Mouse (Mus musculus): Measurements from ENCODE around the gene Scrg1.
"Not testable (repeated sequence)": the region's sequence is repeated elsewhere in the genome, so short reads cannot be mapped to it uniquely, and the experiment has no call there.

Gene Scrg1

GRCm38 (mm10) chr8:57453361-57453760 lies 2.4 kb upstream of the Scrg1 start:
- ATAC-seq (ENCODE audit: low TSS enrichment), result no peak

- ATAC-seq (ENCODE audit: low TSS enrichment), result peak; percentile 94
Measured at GRCm38 (mm10) chr8:57457152-57457551, 1.4 kb downstream of the Scrg1 start.

GRCm38 (mm10) chr8:57457942-57458341 lies 2.2 kb downstream of the Scrg1 start:
- no peak for ATAC-seq (ENCODE audit: low TSS enrichment)

GRCm38 (mm10) chr8:57462839-57463238 lies 7.1 kb downstream of the Scrg1 start:
- no peak for ATAC-seq (ENCODE audit: low TSS enrichment)

- no peak for ATAC-seq (ENCODE audit: low TSS enrichment)
Measured at GRCm38 (mm10) chr8:57463757-57464156, 8.0 kb downstream of the Scrg1 start.

- ATAC-seq (ENCODE audit: low TSS enrichment), result no peak
Measured at GRCm38 (mm10) chr8:57468624-57469023, 12.9 kb downstream of the Scrg1 start.

- ATAC-seq (ENCODE audit: low TSS enrichment), result no peak
Measured at GRCm38 (mm10) chr8:57470863-57471262, 15.1 kb downstream of the Scrg1 start.

GRCm38 (mm10) chr8:57473751-57474150 lies 18.0 kb downstream of the Scrg1 start:
- no peak for ATAC-seq (ENCODE audit: low TSS enrichment)

GRCm38 (mm10) chr8:57478406-57478805 lies 22.7 kb downstream of the Scrg1 start:
- no peak for ATAC-seq (ENCODE audit: low TSS enrichment)

- no peak for ATAC-seq (ENCODE audit: low TSS enrichment)
Measured at GRCm38 (mm10) chr8:57479700-57480099, 24.0 kb downstream of the Scrg1 start.

- no peak for ATAC-seq (ENCODE audit: low TSS enrichment)
Measured at GRCm38 (mm10) chr8:57480606-57481005, 24.9 kb downstream of the Scrg1 start.

GRCm38 (mm10) chr8:57486491-57487440 lies 31.0 kb downstream of the Scrg1 start:
- peak; percentile 42 for ATAC-seq (ENCODE audit: low TSS enrichment)

- ATAC-seq (ENCODE audit: low TSS enrichment), result peak; percentile 94
Measured at GRCm38 (mm10) chr8:57487441-57488155, 31.9 kb downstream of the Scrg1 start, which contains the start of gene Sap30. Sap30 (minus strand) TSS chr8:57487860.

- peak; percentile 18 for ATAC-seq (ENCODE audit: low TSS enrichment)
Measured at GRCm38 (mm10) chr8:57488312-57488765, 32.6 kb downstream of the Scrg1 start.

- no peak for ATAC-seq (ENCODE audit: low TSS enrichment)
Measured at GRCm38 (mm10) chr8:57489366-57489765, 33.6 kb downstream of the Scrg1 start.

GRCm38 (mm10) chr8:57489896-57490295 lies 34.2 kb downstream of the Scrg1 start:
- ATAC-seq (ENCODE audit: low TSS enrichment), result no peak

GRCm38 (mm10) chr8:57491873-57492272 lies 36.1 kb downstream of the Scrg1 start:
- ATAC-seq (ENCODE audit: low TSS enrichment), result no peak

GRCm38 (mm10) chr8:57498494-57498846 lies 42.7 kb downstream of the Scrg1 start:
- ATAC-seq (ENCODE audit: low TSS enrichment), result no peak

- ATAC-seq (ENCODE audit: low TSS enrichment), result peak; percentile 50
Measured at GRCm38 (mm10) chr8:57498847-57499511, 43.3 kb downstream of the Scrg1 start.

- ATAC-seq (ENCODE audit: low TSS enrichment), result peak; percentile 65; the same call in 1 of the 2 replicates
Measured at GRCm38 (mm10) chr8:57503641-57504040, 47.9 kb downstream of the Scrg1 start.

- ATAC-seq (ENCODE audit: low TSS enrichment), result not testable (repeated sequence)
Measured at GRCm38 (mm10) chr8:57505500-57505899, 49.8 kb downstream of the Scrg1 start.

- no peak for ATAC-seq (ENCODE audit: low TSS enrichment)
Measured at GRCm38 (mm10) chr8:57507556-57508063, 51.9 kb downstream of the Scrg1 start.
